Mouse (Mus musculus) neural tube, embryonic 14.5 days (tissue): ENCODE results near the gene Cog7. TPM values are rescaled to one million over a fixed set of nuclear protein-coding genes. Genes with fewer than 3 reads are reported as not detected.

Source experiments
- ATAC-seq: fragments of 200-750 bp; cut with Nextera tagmentation; 2 replicates; pipeline ENCODE4 v1.8.0; 2017; ENCODE audit warnings: low read depth, mild to moderate bottlenecking, moderate TSS enrichment, moderate library complexity
- H3K27ac ChIP-seq: fragments of 300-500 bp; sonication (generic); 2 replicates; pipeline ENCODE4 v1.5.1; 2014; ENCODE audit warnings: low read depth, mild to moderate bottlenecking, control low read depth, low read length, moderate library complexity, mixed read lengths
- H3K27me3 ChIP-seq: fragments of 300-500 bp; sonication (generic); 2 replicates; pipeline ENCODE4 v1.6.1; 2014; ENCODE audit warnings: low read length; ENCODE audit not compliant: control insufficient read depth, insufficient read depth
- H3K36me3 ChIP-seq: fragments of 300-500 bp; sonication (generic); 2 replicates; pipeline ENCODE4 v1.6.1; 2014; ENCODE audit warnings: low read length, mixed read lengths; ENCODE audit not compliant: control insufficient read depth, insufficient read depth
- H3K4me1 ChIP-seq: fragments of 300-500 bp; sonication (generic); 2 replicates; pipeline ENCODE4 v1.6.1; 2014; ENCODE audit warnings: low read length; ENCODE audit not compliant: control insufficient read depth, insufficient read depth
- H3K4me2 ChIP-seq: fragments of 300-500 bp; sonication (generic); 2 replicates; pipeline ENCODE4 v1.6.1; 2014; ENCODE audit warnings: mild to moderate bottlenecking, low read depth, low read length, control low read depth
- H3K4me3 ChIP-seq: fragments of 300-500 bp; sonication (generic); 2 replicates; pipeline ENCODE4 v1.5.1; 2014; ENCODE audit warnings: low read depth, low read length, control low read depth, mixed read lengths
- H3K9ac ChIP-seq: fragments of 300-500 bp; sonication (generic); replicated peaks from 2 replicates; pipeline ENCODE4 v1.6.1; 2014; ENCODE audit warnings: low read depth, mild to moderate bottlenecking, control low read depth, low read length, mixed read lengths
- H3K9me3 ChIP-seq: fragments of 300-500 bp; sonication (generic); 2 replicates; pipeline ENCODE4 v1.6.1; 2016; ENCODE audit warnings: low read length; ENCODE audit not compliant: control insufficient read depth
- WGBS: fragments of 180-500 bp; shearing (Covaris S2); extraction: QIAGEN DNeasy Blood & Tissue Kit; methylation state at CpG from one replicate; pipeline ENCODE4 v1.1.7; 2014; 5-methylcytosine and 5-hydroxymethylcytosine counted together
- polyA plus RNA-seq: library from polyadenylated mRNA; unstranded; fragments of >200 nt; fragmentation: Nextera tagmentation; extraction: Ambion mirVana; gene quantifications from 2 replicates; pipeline ENCODE4 v1.2.1, GENCODE M21; 2014

The Cog7 gene
- polyA plus RNA-seq, 1 experiment from 2014 or later = 30.1 TPM

- peak overlapping the region; percentile 21; the same call in 1 of the 2 replicates for H3K4me2 ChIP-seq
- no peaks in the 10 kb centered on the region for H3K4me1 ChIP-seq
- H3K27ac ChIP-seq = no peak overlapping the region
- no peak; the same call in 1 of the 2 replicates for ATAC-seq
- H3K4me3 ChIP-seq = no peak overlapping the region
- H3K36me3 ChIP-seq = no peaks in the 10 kb centered on the region
- WGBS = 9% methylated on average over 14 of the region's 14 CpGs
- no peak overlapping the region for H3K9ac ChIP-seq
- H3K27me3 ChIP-seq = no peaks in the 10 kb centered on the region
- no peaks in the 10 kb centered on the region for H3K9me3 ChIP-seq
Measured at GRCm38 (mm10) chr7:121899311-121899710, 82.2 kb downstream of the Cog7 start.

DNA sequence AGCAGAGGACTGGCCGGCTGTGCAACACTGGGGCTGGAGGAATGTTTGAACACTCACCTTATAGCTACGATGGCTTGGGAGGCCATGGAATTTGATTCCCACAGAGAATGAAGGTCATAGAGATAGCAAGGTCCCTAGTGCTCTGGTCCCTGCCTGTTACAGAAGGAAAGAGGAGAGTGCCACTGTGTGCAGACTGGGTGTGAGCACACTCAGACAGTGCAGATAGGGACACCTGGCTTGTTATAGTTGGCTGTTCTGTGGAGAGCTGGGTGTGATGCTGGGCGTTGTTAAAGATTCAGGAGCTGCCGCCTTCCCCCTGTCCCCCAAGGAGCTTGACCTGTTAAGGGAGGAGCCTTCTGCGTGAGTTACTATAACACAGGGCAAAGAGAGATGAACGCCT is 84.8 kb downstream of the Cog7 start:
- Histone ChIP-seq H3K4me2 (no peak overlapping the region), H3K4me1 (no peaks in the 10 kb centered on the region), H3K36me3 (no peaks in the 10 kb centered on the region), H3K27ac (no peak overlapping the region), H3K4me3 (no peak overlapping the region), H3K9me3 (no peaks in the 10 kb centered on the region), H3K9ac (no peak overlapping the region), H3K27me3 (no peaks in the 10 kb centered on the region)
- 33% methylated on average over 6 of the region's 6 CpGs for WGBS
- no peak for ATAC-seq

- 94% methylated on average over 13 of the region's 13 CpGs for WGBS
Measured at GRCm38 (mm10) chr7:121890636-121891360, 90.7 kb downstream of the Cog7 start.

DNA sequence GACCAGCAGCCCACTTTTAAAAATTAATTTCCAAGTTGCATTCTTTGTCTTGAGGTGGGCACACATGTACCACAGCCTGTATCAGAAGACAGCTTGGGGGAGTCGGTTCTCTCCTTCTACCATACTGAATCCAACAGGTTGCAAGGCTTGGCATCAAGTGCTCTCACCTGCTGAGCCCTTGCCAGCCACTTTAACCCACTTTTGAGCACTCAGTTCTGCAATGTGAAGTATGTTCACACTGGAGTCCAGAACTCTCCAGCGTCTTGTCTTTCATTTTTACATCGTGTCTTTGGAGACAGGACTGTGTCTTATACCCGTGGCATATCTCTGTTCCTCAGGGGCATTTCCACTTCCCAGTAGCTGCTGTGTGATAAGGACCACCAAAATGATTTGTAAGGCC is 101.3 kb downstream of the Cog7 start:
- H3K27ac ChIP-seq = no peak overlapping the region
- H3K36me3 ChIP-seq = no peaks in the 10 kb centered on the region
- H3K4me3 ChIP-seq = no peak overlapping the region
- no peaks in the 10 kb centered on the region for H3K27me3 ChIP-seq
- 91% methylated on average over 4 of the region's 4 CpGs for WGBS
- no peak for ATAC-seq
- no peaks in the 10 kb centered on the region for H3K9me3 ChIP-seq
- no peak overlapping the region for H3K4me2 ChIP-seq
- H3K4me1 ChIP-seq = no peaks in the 10 kb centered on the region
- no peak overlapping the region for H3K9ac ChIP-seq

More at GRCm38 (mm10) chr7:121890636-121891360, 90.7 kb downstream of the Cog7 start:
- Histone ChIP-seq H3K9ac (no peak overlapping the region), H3K4me1 (no peaks in the 10 kb centered on the region), H3K9me3 (no peaks in the 10 kb centered on the region), H3K27me3 (no peaks in the 10 kb centered on the region), H3K36me3 (no peaks in the 10 kb centered on the region), H3K27ac (no peak overlapping the region), H3K4me3 (no peak overlapping the region), H3K4me2 (no peak overlapping the region)
- no peak for ATAC-seq

GRCm38 (mm10) chr7:121874784-121875183 is 106.7 kb downstream of the Cog7 start:
- Histone ChIP-seq H3K27ac (no peak overlapping the region), H3K4me2 (no peak overlapping the region), H3K9ac (no peak overlapping the region), H3K36me3 (no peaks in the 10 kb centered on the region), H3K4me1 (no peaks in the 10 kb centered on the region), H3K4me3 (no peak overlapping the region), H3K27me3 (no peaks in the 10 kb centered on the region), H3K9me3 (no peaks in the 10 kb centered on the region)
- WGBS = 88% methylated on average over 7 of the region's 7 CpGs
- no peak for ATAC-seq

- Histone ChIP-seq H3K9me3 (no peaks in the 10 kb centered on the region), H3K9ac (no peak overlapping the region), H3K4me1 (no peaks in the 10 kb centered on the region), H3K36me3 (no peaks in the 10 kb centered on the region), H3K4me2 (no peak overlapping the region), H3K27me3 (no peaks in the 10 kb centered on the region), H3K27ac (no peak overlapping the region), H3K4me3 (no peak overlapping the region)
- WGBS = 61% methylated on average over 3 of the region's 3 CpGs
- no peak for ATAC-seq
Measured at GRCm38 (mm10) chr7:121873998-121874397, 107.5 kb downstream of the Cog7 start.

GRCm38 (mm10) chr7:121871631-121872030 is 109.9 kb downstream of the Cog7 start:
- no peak overlapping the region for H3K9ac ChIP-seq
- H3K4me2 ChIP-seq = no peak overlapping the region
- no peaks in the 10 kb centered on the region for H3K27me3 ChIP-seq
- no peaks in the 10 kb centered on the region for H3K4me1 ChIP-seq
- no peak overlapping the region for H3K27ac ChIP-seq
- no peaks in the 10 kb centered on the region for H3K9me3 ChIP-seq
- H3K4me3 ChIP-seq = no peak overlapping the region
- 92% methylated on average over 2 of the region's 3 CpGs for WGBS
- no peak for ATAC-seq
- no peaks in the 10 kb centered on the region for H3K36me3 ChIP-seq

GRCm38 (mm10) chr7:121864858-121865585 is 116.5 kb downstream of the Cog7 start, which contains the start of gene Scnn1b:
Gene Scnn1b, plus strand, starts transcription at chr7:121865038.
- WGBS = 3% methylated on average over 42 of the region's 42 CpGs
- peak within 1 kb of the TSS; percentile 9 for H3K4me3 ChIP-seq
- no peak within 1 kb of the TSS for H3K27ac ChIP-seq
- no peak for ATAC-seq
- H3K27me3 ChIP-seq = peaks cover 13% of the 10 kb centered on the region; the same call in 1 of the 2 replicates
- no peaks in the 10 kb centered on the region for H3K36me3 ChIP-seq
- H3K9me3 ChIP-seq = no peaks in the 10 kb centered on the region
- H3K4me2 ChIP-seq = peak within 1 kb of the TSS; percentile 48
- no peak within 1 kb of the TSS for H3K9ac ChIP-seq
- peaks cover 3% of the 10 kb centered on the region; the same call in 1 of the 2 replicates for H3K4me1 ChIP-seq

DNA sequence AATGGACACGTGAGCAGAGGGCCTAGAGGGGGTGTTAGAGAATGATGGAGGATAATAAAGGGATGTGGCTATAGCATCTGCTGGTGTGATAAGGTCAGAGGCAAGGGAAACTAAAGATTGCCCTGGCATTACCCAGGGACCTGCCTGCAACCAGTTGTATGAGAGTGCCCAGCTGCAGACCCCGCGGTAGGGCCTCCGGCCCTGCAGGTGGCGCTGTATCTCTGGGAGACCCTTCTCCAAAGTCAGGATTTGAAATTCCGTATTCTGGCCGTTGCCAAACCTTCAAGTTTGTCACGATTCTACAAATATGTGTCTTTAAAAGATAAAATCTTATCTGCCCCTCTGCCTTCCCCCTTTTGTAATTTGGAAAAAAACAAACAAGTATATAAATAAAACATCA is 122.6 kb downstream of the Cog7 start:
- Histone ChIP-seq H3K27me3 (no peaks in the 10 kb centered on the region), H3K9me3 (no peaks in the 10 kb centered on the region), H3K27ac (no peak overlapping the region), H3K36me3 (no peaks in the 10 kb centered on the region), H3K4me2 (no peak overlapping the region), H3K4me1 (no peaks in the 10 kb centered on the region), H3K9ac (no peak overlapping the region), H3K4me3 (no peak overlapping the region)
- WGBS = 88% methylated on average over 8 of the region's 8 CpGs
- no peak for ATAC-seq
